ENCODE assay signal across 15 mouse cellular contexts in the genomic region with DNA sequence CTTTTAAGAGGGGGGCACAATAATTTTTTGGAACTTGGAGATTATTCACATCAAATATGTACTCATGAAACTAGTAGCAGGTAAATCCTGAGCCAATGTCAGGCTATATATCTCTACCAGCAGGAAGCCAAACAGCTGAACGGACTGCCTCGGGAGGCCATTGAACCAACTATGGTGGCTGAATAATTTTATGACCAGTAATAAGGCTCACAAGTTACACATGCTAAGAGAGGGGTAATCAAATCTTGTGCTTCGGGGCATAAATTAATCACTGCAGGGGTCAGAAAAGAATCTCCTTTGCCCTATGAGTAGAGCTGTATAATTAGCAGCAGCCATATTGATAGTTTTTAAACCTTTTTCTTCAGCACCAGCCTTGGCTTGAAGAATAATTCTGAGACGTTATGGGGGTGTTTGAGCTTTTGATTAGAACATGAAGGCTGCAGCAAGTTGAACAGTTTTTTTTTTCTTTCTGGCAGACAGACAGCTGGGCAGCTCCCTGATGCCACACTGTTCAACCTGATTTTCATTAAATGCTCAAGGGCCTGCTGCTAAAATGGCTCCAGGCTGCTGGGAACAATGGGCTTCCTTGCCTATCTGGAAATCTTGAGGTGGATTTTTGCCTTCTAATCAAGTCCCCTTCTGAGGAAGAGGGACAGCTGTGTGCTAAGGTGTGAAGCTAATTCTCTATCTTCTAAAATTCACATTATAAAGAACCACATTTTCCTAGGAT.
DNase-seq lines count a peak whose midpoint lies in the region; ATAC-seq lines count a peak whose summit lies in the region.
"Had no signal": no experiment of that assay in that cellular context is flagged by ENCODE, and none has a peak within 500 bp of the region (broad histone marks: within the 10 kb centered on the region; RNA-seq: fewer than 3 reads in every experiment).

No protein-coding gene starts in this region.

- no peak overlapping the region for H3K27ac ChIP-seq in hindbrain, embryonic 11.5 days (ENCODE audit: low read depth, low read length)
- no peak overlapping the region for H3K27ac ChIP-seq in hindbrain, embryonic 10.5 days
- H3K27ac ChIP-seq in embryonic facial prominence, embryonic 11.5 days (replicated peaks; ENCODE audit: low read depth, low read length), result no peak overlapping the region
- H3K27ac ChIP-seq in limb, embryonic 10.5 days, result peak overlapping the region; percentile 75
- H3K27ac ChIP-seq in neural tube, embryonic 12.5 days, result no peak overlapping the region
- H3K27ac ChIP-seq: gastrocnemius, adult 2 months; liver, embryonic 15.5 days had no signal

- intact Hi-C loops in heart, postnatal 14 days (cut with DNase I), result no loop called here

- no peaks in the 10 kb centered on the region for H3K9me3 ChIP-seq in hindbrain, embryonic 11.5 days (ENCODE audit: control insufficient read depth, low read length)
- no peaks in the 10 kb centered on the region for H3K9me3 ChIP-seq in hindbrain, embryonic 10.5 days
- no peaks in the 10 kb centered on the region for H3K9me3 ChIP-seq in embryonic facial prominence, embryonic 11.5 days (replicated peaks; ENCODE audit: control insufficient read depth, low read length)
- H3K9me3 ChIP-seq in limb, embryonic 10.5 days (replicated peaks), result no peaks in the 10 kb centered on the region
- H3K9me3 ChIP-seq in neural tube, embryonic 12.5 days, result no peaks in the 10 kb centered on the region
- H3K9me3 ChIP-seq: liver, embryonic 15.5 days had no signal

- no peak overlapping the region for H3K9ac ChIP-seq in hindbrain, embryonic 11.5 days (ENCODE audit: low read depth, low read length)
- no peak overlapping the region for H3K9ac ChIP-seq in embryonic facial prominence, embryonic 11.5 days (replicated peaks; ENCODE audit: low read length)
- no peak overlapping the region for H3K9ac ChIP-seq in neural tube, embryonic 12.5 days
- H3K9ac ChIP-seq: liver, embryonic 15.5 days had no signal

- peak; percentile 6 for DNase-seq in hindbrain, embryonic 11.5 days (ENCODE audit: low spot score)
- no peak for DNase-seq in hindbrain, embryonic 10.5 days (ENCODE audit: low spot score)
- no peak for DNase-seq in embryonic facial prominence, embryonic 11.5 days (ENCODE audit: low spot score)
- DNase-seq in limb, embryonic 10.5 days (ENCODE audit: low spot score), result peak; percentile 35
- DNase-seq in heart, postnatal 14 days, result no peak
- no peak for DNase-seq in thymus, postnatal 14 days
- DNase-seq in adipocyte (ENCODE audit: low spot score), result no peak
- DNase-seq: cerebellum, adult 8-10 months; gastrocnemius, adult 2 months; heart, postnatal 36 days; lung, postnatal 4 days had no signal

- no peak overlapping the region for H3K4me2 ChIP-seq in hindbrain, embryonic 11.5 days (replicated peaks; ENCODE audit: low read depth, low read length)
- no peak overlapping the region for H3K4me2 ChIP-seq in embryonic facial prominence, embryonic 11.5 days (ENCODE audit: low read depth, low read length)
- no peak overlapping the region for H3K4me2 ChIP-seq in neural tube, embryonic 12.5 days (replicated peaks)
- H3K4me2 ChIP-seq: liver, embryonic 15.5 days had no signal

- ATAC-seq in hindbrain, embryonic 11.5 days (ENCODE audit: low FRiP score), result peak; percentile 67; the same call in 1 of the 2 replicates
- 0 out of 2 replicates have a peak, but pooled peaks have one; percentile 48 for ATAC-seq in embryonic facial prominence, embryonic 11.5 days (replicated peaks; ENCODE audit: insufficient number of reproducible peaks, low FRiP score, low TSS enrichment, low read depth)
- ATAC-seq in neural tube, embryonic 12.5 days (ENCODE audit: low FRiP score, low read depth), result peak; percentile 75

- 70% methylated on average over 4 of the region's 4 CpGs for WGBS in hindbrain, embryonic 11.5 days
- 69% methylated on average over 4 of the region's 4 CpGs for WGBS in hindbrain, embryonic 10.5 days
- 62% methylated on average over 4 of the region's 4 CpGs for WGBS in embryonic facial prominence, embryonic 11.5 days
- WGBS in limb, embryonic 10.5 days, result 41% methylated on average over 4 of the region's 4 CpGs
- 26% methylated on average over 4 of the region's 4 CpGs for WGBS in neural tube, embryonic 12.5 days

- no peaks in the 10 kb centered on the region for H3K27me3 ChIP-seq in hindbrain, embryonic 11.5 days (ENCODE audit: control insufficient read depth, insufficient read depth, low read length)
- no peaks in the 10 kb centered on the region for H3K27me3 ChIP-seq in hindbrain, embryonic 10.5 days (ENCODE audit: insufficient read depth, poor library complexity, severe bottlenecking)
- no peaks in the 10 kb centered on the region for H3K27me3 ChIP-seq in embryonic facial prominence, embryonic 11.5 days (ENCODE audit: control insufficient read depth, insufficient read depth, low read length)
- no peaks in the 10 kb centered on the region for H3K27me3 ChIP-seq in limb, embryonic 10.5 days (ENCODE audit: low read depth, poor library complexity, severe bottlenecking)
- no peaks in the 10 kb centered on the region for H3K27me3 ChIP-seq in neural tube, embryonic 12.5 days (replicated peaks)
- H3K27me3 ChIP-seq: CH12.LX; liver, embryonic 15.5 days had no signal

- no peaks in the 10 kb centered on the region for H3K36me3 ChIP-seq in hindbrain, embryonic 11.5 days (ENCODE audit: control insufficient read depth, insufficient read depth, low read length)
- H3K36me3 ChIP-seq in hindbrain, embryonic 10.5 days, result no peaks in the 10 kb centered on the region
- no peaks in the 10 kb centered on the region for H3K36me3 ChIP-seq in embryonic facial prominence, embryonic 11.5 days (replicated peaks; ENCODE audit: control insufficient read depth, insufficient read depth, low read depth, low read length)
- H3K36me3 ChIP-seq in limb, embryonic 10.5 days, result no peaks in the 10 kb centered on the region
- H3K36me3 ChIP-seq in neural tube, embryonic 12.5 days, result no peaks in the 10 kb centered on the region
- H3K36me3 ChIP-seq: liver, embryonic 15.5 days had no signal

- H3K4me3 ChIP-seq in hindbrain, embryonic 11.5 days (ENCODE audit: low read depth, low read length), result no peak overlapping the region
- no peak overlapping the region for H3K4me3 ChIP-seq in hindbrain, embryonic 10.5 days
- no peak overlapping the region for H3K4me3 ChIP-seq in embryonic facial prominence, embryonic 11.5 days (ENCODE audit: low read depth, low read length)
- no peak overlapping the region for H3K4me3 ChIP-seq in limb, embryonic 10.5 days
- no peak overlapping the region for H3K4me3 ChIP-seq in neural tube, embryonic 12.5 days
- H3K4me3 ChIP-seq: gastrocnemius, adult 2 months; liver, embryonic 15.5 days; myocyte had no signal

- H3K4me1 ChIP-seq in hindbrain, embryonic 11.5 days (replicated peaks; ENCODE audit: control insufficient read depth, insufficient read depth, low read length), result no peaks in the 10 kb centered on the region
- H3K4me1 ChIP-seq in hindbrain, embryonic 10.5 days (replicated peaks), result no peaks in the 10 kb centered on the region
- H3K4me1 ChIP-seq in embryonic facial prominence, embryonic 11.5 days (ENCODE audit: control insufficient read depth, insufficient read depth, low read length), result no peaks in the 10 kb centered on the region
- H3K4me1 ChIP-seq in limb, embryonic 10.5 days, result peaks cover 29% of the 10 kb centered on the region
- 0 out of 2 replicates have a peak, but pooled peaks cover 8% of the 10 kb centered on the region for H3K4me1 ChIP-seq in neural tube, embryonic 12.5 days
- H3K4me1 ChIP-seq: liver, embryonic 15.5 days had no signal

Comparison
In these comparisons a context has a peak if more than half of its experiments do, and no peak if none do; other contexts are left out.
1. DNase-seq: peak in hindbrain, embryonic 11.5 days (single experiment) and limb, embryonic 10.5 days (single experiment); none in hindbrain, embryonic 10.5 days (single experiment), embryonic facial prominence, embryonic 11.5 days (single experiment), heart, postnatal 14 days (0 of 2), thymus, postnatal 14 days (single experiment) and adipocyte (single experiment).
2. Peak in every context shown above with its lines, with median percentiles within 50 percentile points of each other: ATAC-seq.